Mouse (Mus musculus) layer of hippocampus, adult 2 months (tissue): ENCODE data around the gene Pisd. TPM values are rescaled to one million over a fixed set of nuclear protein-coding genes. Genes with fewer than 3 reads are reported as not detected.
A peak's percentile ranks its signal among the peaks of the same experiment; 100 is the strongest.
"Not testable (repeated sequence)": the region's sequence is repeated elsewhere in the genome, so short reads cannot be mapped to it uniquely, and the experiment has no call there.

Source experiments
- DNase-seq, 2 experiments: peaks; one replicate each; pipeline ENCODE4 v3.0.0; 2022; ENCODE audit warnings: low spot score in 2 of 2
- H3K27ac ChIP-seq: fragments of 200-600 bp; 2 replicates; pipeline ENCODE4 v1.8.1; 2022
- H3K4me3 ChIP-seq: fragments of 200-600 bp; 2 replicates; pipeline ENCODE4 v1.8.1; 2022; ENCODE audit warnings: mild to moderate bottlenecking
- CTCF ChIP-seq: fragments of 200-600 bp; conservative IDR thresholded peaks from 2 replicates; pipeline ENCODE4 v1.8.1; 2022; ENCODE audit warnings: antibody characterized with exemption, mild to moderate bottlenecking, moderate library complexity
- long read RNA-seq, 2 experiments: library from polyadenylated mRNA; stranded (forward); transcript quantifications; one replicate each; pipeline ENCODE4 v2.0.0; 2021; ENCODE audit warnings: borderline mapping rate in 2 of 2
- total RNA-seq, 2 experiments: library from RNA; stranded (reverse); gene quantifications; 2 replicates each; pipeline ENCODE4 v1.2.3; 2021

The Pisd gene
- total RNA-seq, result 10 to 100 TPM; 61.7 to 67.0 TPM
- long read RNA-seq, experiment 1, transcript Pisd-201 (8 exons, 2,183 nt), result major isoform, 47 of 259 reads
- long read RNA-seq, experiment 1, transcript Pisd-207 (7 exons, 2,084 nt), result minor isoform, 6 of 259 reads
- long read RNA-seq, experiment 1, partial matches to known transcripts, result 13 of 259 reads
- long read RNA-seq, experiment 1, other reads (novel, unspliced or antisense), result 193 of 259 reads
- long read RNA-seq, experiment 2, transcript Pisd-201 (8 exons, 2,183 nt), result major isoform, 67 of 374 reads
- long read RNA-seq, experiment 2, partial matches to known transcripts, result 32 of 374 reads
- long read RNA-seq, experiment 2, other reads (novel, unspliced or antisense), result 271 of 374 reads

DNA sequence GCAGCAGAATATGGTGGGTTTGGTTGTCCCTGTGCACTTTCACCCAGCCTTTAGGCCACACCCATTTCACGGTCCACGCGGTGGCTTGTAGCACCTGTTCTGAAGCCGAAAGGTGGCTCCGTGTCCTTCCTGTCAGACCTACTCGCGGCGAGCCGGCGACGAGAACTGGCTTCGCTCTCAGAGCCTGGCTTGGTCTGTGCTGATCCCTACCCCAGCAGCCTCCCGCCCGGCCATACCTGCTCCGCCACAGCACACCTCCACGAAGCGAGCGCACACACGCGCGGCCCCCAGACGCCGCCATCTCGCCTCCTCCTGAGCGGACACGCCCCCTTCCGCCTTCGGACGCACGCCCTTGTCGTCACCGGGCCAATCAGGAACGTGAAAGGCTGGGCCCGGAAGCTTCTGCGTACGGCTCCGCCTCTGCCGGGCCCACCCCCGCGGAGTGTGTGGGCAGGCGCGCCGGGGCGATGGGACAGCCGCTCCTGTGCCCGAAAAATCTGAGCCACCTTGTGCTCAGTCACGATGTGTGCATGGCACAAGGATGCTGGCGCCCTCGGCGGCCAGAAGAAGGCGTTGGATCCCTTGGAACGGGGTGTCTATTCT, at the start of gene Pisd:
Gene Pisd (minus strand): TSS at position 334 of the 603 bp plus-strand sequence.
- peak within 1 kb of the TSS; percentile 81 for H3K4me3 ChIP-seq
- TF ChIP-seq CTCF, result peak; percentile 63
- peak within 1 kb of the TSS; percentile 98 for H3K27ac ChIP-seq
- peak; percentile 97 for DNase-seq

DNA sequence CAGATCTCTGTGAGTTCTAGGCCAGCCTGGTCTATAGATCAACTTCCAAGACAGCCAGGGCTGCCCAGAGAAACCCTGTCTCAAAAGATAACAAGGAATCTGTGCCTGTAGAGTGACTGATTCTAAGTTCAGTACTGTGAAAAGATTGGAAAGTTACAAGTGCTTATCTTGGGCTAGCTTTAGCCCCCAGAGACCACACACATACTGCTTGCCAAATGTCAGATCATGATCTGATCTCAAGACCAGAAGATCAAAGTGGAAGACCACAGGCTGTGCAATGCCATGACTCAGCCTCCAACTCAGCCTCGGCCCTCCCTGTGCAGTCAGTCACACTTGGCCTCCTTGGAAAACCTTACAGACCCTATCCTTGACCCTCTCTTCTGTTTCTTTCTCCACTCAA, 49.1 kb upstream of the Pisd start:
- Histone ChIP-seq H3K4me3 (no peak overlapping the region), H3K27ac (peak overlapping the region; percentile 36; the same call in 1 of the 2 replicates)
- no peak for TF ChIP-seq CTCF
- no peak for DNase-seq

DNA sequence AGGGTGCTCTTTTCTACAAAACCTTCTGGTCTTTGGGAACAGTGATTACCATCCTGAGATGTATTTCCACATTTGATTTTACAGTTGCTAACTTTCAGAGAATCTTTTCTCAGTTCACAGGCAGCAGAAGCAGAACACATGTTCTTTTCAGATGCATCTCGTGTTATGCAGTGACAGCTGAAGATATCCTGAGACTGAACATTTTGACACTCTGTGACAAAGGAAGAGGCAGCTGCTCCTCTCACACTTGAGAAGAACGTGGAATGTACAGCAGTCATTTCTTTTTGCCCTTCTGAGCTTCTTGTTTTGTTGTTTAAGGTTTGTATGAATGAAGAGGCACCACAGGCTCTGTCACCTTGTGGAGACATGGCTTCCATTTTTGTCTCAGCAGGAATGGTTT, 44.6 kb upstream of the Pisd start:
- DNase-seq, result peak in 1 of 2 experiments; percentile 38
- H3K4me3 ChIP-seq, result no peak overlapping the region
- H3K27ac ChIP-seq, result peak overlapping the region; percentile 60
- TF ChIP-seq CTCF, result no peak

DNA sequence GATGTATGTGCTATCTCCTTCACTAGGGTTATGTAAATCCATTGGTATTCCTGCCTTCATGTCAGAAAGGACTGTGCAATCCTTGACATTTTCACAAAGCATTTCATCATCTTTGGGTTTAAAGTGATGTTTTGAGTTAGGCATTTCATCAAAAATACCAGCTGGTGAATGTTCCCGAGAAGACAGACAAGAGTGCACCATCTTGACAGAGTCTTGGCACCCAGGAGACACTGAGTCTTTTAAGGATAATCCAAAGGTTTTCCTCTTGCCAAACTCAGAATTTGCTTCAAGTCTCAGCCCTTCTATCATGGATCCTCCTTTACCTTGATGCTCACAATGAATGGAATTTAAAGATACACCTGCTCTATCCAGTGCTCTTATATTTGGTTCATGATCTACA, 43.3 kb upstream of the Pisd start:
- H3K4me3 ChIP-seq, result not testable (repeated sequence)
- peak overlapping the region; percentile 72 for H3K27ac ChIP-seq
- peak in 1 of 2 experiments; percentile 47 for DNase-seq

DNA sequence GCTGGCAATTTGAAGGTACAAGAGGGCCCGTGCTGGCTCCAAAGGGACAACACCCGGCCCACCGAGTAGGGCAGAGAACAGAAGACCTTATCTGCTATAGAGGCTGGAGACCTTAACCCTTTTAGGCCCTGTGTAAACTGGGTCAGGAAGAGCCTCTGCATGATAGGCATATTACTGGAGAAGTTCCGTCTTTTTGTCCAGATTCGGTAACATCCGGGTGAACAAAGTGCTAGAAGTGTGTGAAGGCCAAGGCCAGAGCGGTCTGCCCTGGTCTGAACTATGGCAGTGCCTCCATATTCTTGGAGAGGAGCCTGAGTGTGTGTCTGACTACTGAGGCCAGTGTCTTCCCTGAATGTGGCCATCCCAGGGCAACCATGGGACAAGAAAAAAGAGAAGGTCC, 41.6 kb upstream of the Pisd start, which contains the start of gene Gm20671:
Gene Gm20671 (minus strand): TSS at position 101 of the 400 bp plus-strand sequence.
- H3K4me3 ChIP-seq, result no peak within 1 kb of the TSS
- H3K27ac ChIP-seq, result peak within 1 kb of the TSS; percentile 72
- DNase-seq, result no peak
- TF ChIP-seq CTCF, result no peak

DNA sequence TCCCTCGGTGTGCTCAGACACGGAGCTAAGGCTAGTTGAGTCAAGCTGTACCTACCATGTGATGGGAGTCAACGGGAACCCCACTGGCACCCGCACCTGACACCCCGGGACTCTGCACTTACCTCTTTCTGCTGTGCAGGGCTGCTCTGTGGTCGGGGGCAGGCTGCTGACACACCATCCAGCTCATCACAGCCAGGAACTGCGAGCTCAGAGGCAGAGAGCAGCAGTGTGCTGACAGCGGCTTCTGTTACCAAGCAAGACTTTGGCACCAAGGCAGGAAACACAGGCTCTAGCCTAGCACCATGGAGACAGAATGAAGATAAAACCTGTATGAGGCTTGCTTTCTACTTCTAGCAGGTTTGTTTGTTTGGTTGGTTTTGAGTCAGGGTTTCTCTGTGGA, 35.0 kb upstream of the Pisd start:
- no peak for TF ChIP-seq CTCF
- Histone ChIP-seq H3K27ac (peak overlapping the region; percentile 81), H3K4me3 (no peak overlapping the region; the same call in 1 of the 2 replicates)
- DNase-seq, result peak; percentile 43 to 50

DNA sequence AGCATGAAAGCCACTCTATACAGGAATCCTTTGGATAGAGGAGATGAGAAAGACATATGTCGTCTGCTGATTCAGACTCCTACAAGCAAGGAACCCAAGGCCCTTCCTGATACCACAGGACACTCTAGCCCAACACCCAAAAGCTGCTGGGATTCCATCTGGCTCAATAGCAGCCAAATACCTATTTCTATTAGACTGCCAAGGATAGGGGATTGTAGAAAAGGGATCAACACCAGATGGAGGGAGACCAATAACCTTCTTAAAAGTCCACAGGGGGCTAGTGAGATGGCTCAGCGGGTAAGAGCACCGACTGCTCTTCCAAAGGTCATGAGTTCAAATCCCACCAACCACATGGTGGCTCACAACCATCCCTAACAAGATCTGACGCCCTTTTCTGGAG, 29.9 kb upstream of the Pisd start:
- no peak overlapping the region for H3K27ac ChIP-seq
- H3K4me3 ChIP-seq, result no peak overlapping the region
- no peak for DNase-seq
- no peak for TF ChIP-seq CTCF

DNA sequence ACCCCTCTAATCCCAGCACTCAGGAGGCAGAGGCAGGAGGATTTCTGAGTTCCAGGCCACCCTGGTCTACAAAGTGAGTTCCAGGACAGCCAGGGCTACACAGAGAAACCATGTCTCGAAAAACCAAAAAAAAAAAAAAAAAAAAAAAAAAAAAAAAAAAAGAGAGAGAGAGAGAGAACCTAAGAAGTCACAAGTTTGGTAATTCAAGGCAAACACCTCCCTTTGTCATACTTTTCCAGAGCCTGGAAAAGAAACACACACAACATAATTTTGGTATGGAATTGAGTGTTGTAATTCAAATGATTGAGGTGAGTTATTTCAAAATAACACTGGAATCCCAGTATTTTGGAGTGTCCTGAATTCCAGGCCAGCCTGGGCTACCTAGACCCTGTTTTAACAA, 1.0 kb upstream of the Pisd start:
- not testable (repeated sequence) for DNase-seq, H3K4me3 ChIP-seq
- peak overlapping the region; percentile 98 for H3K27ac ChIP-seq

DNA sequence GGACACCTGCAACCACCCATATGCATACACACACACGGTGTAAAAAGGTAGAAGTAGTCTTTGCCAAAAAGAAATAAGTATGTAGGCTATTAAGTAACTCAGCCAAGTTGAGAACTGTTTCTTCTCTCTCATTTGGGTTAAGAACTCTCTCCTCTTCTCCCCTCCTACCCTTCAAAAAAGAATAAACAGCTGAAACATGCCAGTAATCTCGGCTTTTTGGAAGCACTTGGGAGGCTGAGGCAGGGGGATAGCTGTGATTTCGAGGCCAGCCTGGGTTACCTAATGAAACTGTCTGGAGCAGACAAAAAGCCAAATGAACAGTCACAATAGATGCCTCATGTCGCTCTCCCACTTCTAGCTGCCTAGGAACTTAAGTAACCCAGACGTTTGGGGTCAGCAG, 720 bp downstream of the Pisd start:
- Histone ChIP-seq H3K4me3 (peak overlapping the region; percentile 81), H3K27ac (peak overlapping the region; percentile 98)
- DNase-seq, result no peak
- no peak for TF ChIP-seq CTCF

DNA sequence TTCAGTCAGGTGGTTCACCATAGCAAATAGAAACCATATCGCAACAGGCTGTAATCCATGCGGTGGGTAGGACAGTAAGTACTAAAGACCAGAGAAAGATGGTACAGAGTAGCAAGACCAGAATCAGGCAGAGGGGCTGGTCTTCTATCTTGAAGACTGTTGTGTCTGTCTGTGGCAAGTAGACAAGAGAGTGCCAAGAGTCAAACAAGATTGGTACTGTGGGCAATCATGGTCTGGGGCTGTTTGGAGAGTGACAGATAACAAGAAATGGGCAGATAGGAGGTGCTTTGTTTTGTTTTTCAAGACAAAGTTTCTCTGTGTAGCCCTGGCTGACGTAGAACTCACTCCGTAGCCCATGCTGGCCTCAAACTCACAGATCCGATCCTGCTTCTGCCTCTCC, 3.9 kb downstream of the Pisd start:
- no peak for TF ChIP-seq CTCF
- no peak for DNase-seq

DNA sequence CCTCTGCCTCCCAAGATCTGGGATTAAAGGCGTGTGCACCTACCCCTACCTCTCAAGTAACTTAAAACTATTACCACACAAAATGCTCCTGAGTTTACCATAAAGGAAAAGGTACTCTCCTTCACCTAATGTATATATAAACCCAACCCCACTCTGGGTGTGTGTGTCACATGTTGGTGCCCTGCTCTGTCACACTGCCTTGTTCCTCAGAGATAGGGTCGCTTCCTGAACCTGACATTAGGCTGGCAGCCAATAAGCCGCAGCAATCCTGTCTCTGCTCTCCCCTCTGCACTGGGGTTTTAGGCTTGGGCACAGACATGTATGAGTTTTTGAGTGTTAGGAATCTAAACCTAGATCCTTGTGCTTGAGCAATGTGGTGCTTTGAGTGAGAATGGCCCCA, 7.3 kb downstream of the Pisd start:
- Histone ChIP-seq H3K27ac (no peak overlapping the region), H3K4me3 (no peak overlapping the region)
- TF ChIP-seq CTCF, result no peak
- no peak for DNase-seq

More for the DNA sequence above, 3.9 kb downstream of the Pisd start:
- H3K4me3 ChIP-seq, result no peak overlapping the region
- no peak overlapping the region for H3K27ac ChIP-seq

DNA sequence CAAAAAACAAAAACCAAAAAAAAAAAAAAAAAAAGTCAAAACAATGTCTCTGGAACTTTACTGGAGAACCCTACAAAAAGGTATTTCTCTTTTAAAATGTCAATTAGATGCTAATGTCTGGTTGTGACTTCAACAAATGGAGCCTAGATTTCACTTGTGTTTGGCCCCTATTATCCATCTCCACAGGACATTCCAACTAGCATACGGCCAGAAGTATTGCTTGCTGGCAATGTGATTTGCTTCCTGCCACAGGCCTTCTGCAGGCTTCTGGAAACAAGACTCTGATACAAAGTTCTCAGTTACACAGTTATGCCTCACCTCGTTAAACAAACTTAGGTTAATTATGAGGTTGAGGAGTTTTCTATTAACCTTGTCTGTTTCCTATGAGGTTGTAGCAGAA, 13.1 kb downstream of the Pisd start:
- Histone ChIP-seq H3K4me3 (no peak overlapping the region), H3K27ac (no peak overlapping the region)
- no peak for TF ChIP-seq CTCF
- no peak for DNase-seq

DNA sequence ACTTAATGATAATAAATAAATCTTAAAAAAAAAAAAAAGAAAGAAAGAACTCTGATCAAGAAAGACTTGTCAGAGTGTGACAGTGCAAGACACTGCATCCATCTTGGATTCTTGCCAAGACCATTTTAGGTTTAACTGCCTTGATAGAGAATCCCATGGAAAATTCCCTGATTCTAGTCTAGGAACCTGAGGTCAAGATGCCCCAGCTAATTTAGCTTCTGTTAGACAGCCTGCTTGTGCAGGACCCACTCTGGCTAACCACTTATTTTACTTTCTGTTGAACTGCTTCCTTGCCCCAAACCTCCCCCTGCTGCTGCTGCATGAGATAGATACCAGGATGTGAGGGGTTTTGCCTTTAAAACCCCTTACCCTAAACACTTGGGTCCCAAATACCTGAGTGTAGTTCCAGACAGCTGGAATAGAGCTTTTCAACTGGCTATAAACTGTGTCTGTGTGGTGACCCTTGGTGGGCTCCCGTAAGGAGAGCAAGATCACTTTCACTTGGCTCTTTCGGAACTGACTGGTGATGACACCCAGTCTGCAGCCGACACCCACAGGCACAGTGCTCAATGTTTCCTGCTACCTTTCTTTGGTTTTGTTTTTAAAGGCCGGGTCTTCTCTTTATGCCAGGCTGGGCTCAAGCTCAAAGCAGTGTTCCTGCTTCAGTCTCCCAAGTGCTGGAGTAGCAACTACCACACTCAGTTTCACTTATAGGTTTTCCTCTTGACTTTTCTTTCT, 17.6 kb downstream of the Pisd start:
- H3K27ac ChIP-seq, result no peak overlapping the region
- DNase-seq, result no peak
- H3K4me3 ChIP-seq, result no peak overlapping the region
- no peak for TF ChIP-seq CTCF

DNA sequence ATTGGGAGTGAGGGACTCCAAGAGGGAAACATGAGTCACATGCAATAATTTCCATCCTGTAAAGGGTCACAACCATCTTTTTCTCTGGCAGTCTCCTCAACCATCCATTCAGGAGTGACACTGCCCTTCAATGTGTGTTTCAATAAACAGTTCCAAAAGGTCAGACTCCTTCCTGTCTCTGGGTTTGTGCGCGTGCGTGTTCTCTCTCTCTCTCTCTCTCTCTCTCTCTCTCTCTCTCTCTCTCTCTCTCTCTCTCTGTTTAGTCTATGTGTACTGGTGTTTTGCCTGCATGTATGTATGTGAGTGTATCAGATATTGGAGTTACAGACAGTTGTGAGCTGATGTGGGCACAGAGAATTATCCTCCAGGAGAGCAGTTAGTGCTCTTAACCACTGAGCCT, 18.4 kb downstream of the Pisd start:
- DNase-seq, result no peak
- Histone ChIP-seq H3K27ac (no peak overlapping the region), H3K4me3 (no peak overlapping the region)
- no peak for TF ChIP-seq CTCF
